Mouse (Mus musculus): ENCODE data around the gene Mthfd1. TPM values are rescaled to one million over a fixed set of nuclear protein-coding genes. Genes with fewer than 3 reads are reported as not detected.

Mthfd1 gene
- polyA plus RNA-seq, 2 experiments from 2014 or later = 24.4 to 35.0 TPM

DNA sequence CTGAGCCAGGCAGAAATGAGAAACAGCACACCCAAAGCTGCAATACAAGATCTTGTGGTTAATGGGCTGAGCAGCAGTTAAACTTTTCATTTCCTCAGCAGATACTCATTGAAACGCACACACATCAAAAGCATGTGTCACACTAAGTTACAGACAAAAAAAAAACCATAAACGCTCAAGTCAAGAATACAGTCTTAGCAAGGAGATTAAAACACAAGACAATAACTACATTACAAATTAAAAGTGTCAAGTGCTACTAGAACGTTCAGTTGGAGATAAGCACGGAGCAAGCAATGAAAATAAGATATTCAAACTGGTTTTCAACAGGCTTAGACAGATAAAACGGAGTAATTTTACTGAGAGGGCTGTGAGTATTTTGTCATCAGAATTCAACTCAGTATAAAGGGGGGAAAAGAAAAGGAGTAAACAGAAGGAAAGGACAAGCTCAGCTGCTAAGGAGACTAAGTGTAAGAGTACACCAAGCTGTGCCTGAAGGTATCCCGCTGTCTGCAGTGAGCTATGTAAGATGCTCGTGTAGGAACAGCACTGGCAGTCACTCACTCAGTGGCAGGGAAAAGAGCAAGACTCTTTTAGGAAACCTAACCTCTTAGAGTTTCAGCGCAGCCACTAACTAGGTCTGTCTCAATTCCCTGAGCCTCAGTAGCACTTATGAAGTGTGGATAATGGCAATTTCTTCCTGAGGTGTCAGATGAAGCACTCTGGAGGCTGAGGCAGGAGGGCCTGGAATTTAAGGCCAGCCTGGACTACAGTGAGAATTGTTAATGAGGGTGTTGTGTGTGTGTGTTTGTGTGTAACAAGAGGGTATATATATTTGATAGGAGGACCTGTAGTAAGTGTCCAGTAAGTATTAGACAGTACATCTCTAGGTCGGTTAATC, 106.6 kb downstream of the Mthfd1 start:
- peak; percentile 58 for ATAC-seq

DNA sequence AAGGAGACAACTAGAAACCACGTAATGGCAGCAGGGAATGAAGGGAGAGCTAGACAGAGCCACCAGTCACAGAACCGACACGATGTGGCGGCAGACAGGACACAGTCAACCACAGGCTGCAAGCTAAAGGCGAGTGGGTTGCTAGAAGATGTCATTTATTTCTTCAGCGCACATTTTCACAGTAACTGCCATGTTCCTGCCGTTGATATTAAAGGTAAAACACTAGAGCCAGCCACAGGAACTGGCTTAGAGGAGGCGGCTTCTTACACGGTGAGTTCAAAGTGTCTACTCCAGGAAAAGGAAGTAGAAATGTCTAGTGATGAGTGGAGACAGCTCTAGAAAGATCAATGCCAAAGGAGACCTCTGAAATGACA, 107.2 kb downstream of the Mthfd1 start:
- ATAC-seq = peak; percentile 67

DNA sequence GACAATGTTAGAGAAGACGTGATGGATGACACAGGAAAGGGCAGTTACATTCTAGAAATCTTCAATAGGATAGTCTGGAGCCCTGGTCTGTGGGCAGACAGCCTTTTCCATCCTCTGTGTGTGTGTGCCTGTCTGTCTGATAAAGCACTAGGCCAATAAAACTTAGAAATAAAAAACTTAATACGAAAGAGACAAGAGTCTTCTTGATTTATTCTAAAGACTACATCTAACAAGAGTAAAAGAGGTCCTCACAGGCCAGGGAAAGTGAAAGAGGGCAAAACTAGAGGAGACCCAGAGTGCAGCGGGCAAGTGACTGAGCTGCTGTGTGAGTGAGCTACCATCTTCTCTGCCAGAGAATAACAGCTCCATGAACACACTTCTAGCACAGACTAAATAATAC, 111.2 kb downstream of the Mthfd1 start:
- no peak for ATAC-seq

DNA sequence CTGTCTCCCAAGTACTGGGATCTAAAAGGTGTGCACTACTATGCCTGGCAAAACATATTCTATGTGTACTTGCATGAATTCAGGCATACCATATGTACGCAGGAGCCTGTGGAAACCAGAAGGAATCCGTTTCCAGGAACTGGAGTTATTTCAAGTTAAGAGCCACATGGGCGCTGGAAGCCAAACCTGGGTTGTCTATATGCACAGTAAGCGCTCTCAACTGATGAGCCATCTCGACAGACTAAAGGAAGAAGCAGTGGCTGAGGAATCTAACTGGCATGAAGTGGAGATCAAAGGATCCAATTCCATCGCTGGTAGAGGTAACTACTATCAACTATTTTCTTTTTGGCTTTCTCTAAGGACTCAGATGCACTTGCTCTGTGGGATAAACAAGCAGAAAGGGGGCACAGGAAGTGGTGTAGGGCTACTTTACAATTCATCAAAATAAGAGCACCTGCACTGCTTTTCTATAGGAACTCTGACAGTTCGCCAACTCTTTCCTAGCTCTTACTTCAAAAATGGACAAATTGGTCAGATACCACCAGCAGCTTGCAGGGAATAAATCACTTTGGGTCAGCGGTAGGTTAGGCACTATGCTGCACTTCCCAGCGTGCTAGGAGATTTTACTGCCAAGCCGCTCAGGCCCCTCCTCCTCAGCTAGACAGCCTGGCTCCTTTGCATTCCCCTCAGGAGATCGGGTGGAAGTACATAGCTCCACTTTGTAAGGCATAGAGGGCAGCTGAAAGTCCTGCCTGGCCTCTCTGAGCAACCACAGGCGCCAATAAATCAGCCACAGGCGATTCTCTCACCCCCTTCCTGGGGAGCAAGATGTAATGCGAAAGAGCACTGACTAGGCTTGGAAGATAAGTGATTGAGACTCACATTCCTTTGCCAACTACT, 112.2 kb downstream of the Mthfd1 start:
- peak; percentile 25 for ATAC-seq

DNA sequence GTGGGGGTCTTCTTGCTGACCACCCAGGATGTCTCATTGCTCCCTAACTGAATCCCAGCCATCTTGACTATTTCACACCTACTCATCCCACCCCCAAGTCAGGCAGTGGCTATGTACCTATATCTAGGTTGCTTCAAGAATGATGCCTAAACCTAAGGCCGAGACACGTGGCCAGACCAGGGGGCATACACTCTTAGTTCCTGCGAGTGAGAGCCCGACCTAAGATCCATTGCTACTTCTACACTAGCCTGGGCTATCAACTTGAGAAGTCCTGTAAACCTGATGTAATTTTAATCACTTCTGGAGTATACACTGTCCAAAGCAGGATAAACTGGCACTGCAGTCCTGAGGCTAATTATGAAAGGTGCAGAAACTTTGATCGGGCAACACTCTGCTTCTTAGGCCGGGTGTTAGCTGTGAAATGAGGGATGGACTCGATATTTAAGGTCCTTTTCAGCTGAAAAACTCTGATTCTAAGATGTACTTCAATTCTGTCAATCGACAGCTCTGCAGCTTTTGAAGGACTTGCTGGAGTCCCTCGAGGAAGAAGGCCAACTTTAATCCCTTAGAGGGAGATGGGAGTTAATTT, 113.2 kb downstream of the Mthfd1 start:
- ATAC-seq = no peak

DNA sequence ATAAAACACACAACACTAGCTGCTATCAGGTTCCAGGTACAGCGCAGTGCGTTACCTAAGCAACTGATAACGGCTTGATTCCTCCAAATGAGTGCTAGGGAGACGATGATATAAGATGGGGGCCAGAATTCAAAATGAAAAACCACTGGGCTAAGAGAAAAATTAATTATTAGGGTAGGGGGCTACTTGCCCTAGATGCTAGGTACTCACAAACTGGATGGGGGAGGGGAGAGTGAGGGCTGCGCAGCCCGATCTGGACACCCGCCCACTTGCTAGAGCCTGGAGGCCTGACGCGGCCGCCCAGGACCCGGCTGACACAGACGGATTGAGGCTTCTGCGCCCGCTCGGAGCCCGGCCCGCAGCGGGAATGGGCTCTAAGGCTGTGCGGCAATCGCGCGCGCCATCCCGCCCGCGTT, 113.7 kb downstream of the Mthfd1 start:
- no peak for ATAC-seq

Other genes starting within 250 kb of the Mthfd1 start
- not detected for gene Esr2, start 78.0 kb upstream of the Mthfd1 start, polyA plus RNA-seq (2017; shearing (Covaris generic))
- not detected for gene Tex21, start 8.6 kb upstream of the Mthfd1 start, polyA plus RNA-seq (2017; shearing (Covaris generic))
- gene Akap5, start 69.6 kb downstream of the Mthfd1 start, polyA plus RNA-seq (2017; shearing (Covaris generic)) = 1 to 10 TPM; 1.3 to 2.2 TPM
- 10 to 100 TPM; 12.1 to 15.0 TPM for gene Zbtb25, start 114.3 kb downstream of the Mthfd1 start, polyA plus RNA-seq (2017; shearing (Covaris generic))
- gene Zbtb1, start 115.0 kb downstream of the Mthfd1 start, polyA plus RNA-seq (2017; shearing (Covaris generic)) = 10 to 100 TPM; 25.6 to 26.1 TPM
- 1 to 10 TPM; 3.8 to 4.8 TPM for gene Hspa2, start 148.9 kb downstream of the Mthfd1 start, polyA plus RNA-seq (2017; shearing (Covaris generic))
- gene Ppp1r36, start 162.2 kb downstream of the Mthfd1 start, polyA plus RNA-seq (2017; shearing (Covaris generic)) = not detected

All from activated CD4-positive, CD25-positive, alpha-beta regulatory T cell, adult 4 months (primary cell).